Mouse (Mus musculus): Measurements from ENCODE around the gene Cpox.

Cpox gene

DNA sequence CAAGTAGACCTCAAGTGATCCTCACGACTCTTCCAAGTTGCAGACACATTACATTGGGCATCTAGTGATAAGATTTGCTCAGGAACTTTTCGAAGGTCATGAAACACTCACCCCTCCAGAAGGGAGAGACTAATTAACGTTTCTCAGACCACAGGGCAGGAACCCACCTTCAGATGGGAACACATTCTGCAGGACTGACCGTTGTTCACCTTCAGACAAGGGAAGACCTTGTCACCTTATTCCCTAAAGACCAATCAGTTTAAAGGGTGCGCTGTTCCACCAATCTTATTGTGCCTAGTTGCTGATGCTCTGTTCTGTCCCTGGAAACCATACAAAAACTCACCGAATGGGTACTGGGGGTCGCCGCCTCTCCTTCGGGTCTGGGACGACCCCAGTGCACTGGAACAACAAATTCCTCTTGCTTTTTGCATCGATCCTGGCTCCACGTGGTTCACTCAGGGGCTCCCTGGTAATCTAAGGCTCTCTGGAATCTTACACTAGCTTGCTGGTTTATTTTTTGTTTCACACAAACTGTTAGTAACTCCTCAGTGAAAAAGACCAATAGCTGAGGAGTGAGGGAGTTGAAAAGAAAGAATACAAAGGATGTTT, 30.8 kb downstream of the Cpox start:
- peak; percentile 33 for DNase-seq (ENCODE audit: low read depth)

DNA sequence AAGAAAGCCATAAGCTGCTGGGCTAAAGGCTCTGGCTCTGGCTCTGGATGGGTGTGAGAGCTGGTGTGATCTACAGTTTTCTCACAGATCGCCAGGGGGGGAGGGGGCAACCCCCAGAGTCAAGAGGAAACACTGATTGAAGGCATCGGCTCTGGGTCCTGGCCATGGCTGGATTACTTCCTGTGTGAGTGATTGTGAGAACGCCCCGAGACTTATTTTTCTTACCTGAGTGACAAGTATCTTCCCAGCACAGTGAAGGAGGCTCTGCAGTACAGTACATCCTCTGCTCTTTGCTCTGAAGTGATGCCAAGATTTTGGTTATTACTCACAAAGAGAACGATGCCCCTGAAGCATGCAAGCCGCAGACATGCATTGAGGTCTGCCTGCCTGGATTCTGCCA, 31.7 kb downstream of the Cpox start:
- peak; percentile 87 for DNase-seq (ENCODE audit: low read depth)

DNA sequence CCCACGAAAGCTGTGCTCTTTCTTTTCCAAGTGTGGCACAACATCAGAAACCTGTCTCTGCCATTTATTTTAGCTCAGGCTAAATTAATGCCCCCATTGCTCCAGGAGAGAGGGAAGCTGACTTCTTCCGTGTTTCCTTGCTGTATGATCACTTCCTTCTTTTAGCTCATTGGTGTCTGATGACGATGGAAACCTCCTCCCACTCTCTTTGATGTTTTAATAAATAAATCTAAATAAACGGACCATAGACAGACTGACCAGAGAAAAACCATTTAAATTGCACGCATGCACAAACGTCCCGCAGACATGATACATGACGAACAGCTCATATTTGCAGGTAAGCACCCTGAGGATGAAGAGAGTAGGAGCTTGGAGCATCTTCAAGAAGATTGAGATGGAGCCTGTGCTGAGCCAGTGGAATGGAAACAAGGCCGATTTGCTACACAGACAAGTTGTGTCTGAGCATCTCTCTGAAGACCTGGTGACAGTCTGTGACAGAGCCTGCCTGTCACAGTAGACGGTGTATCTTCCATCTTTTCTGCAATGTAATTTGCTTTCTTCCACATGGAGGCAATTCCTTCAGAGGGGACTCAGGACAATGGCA, 32.3 kb downstream of the Cpox start:
- DNase-seq (ENCODE audit: low read depth): peak; percentile 63

DNA sequence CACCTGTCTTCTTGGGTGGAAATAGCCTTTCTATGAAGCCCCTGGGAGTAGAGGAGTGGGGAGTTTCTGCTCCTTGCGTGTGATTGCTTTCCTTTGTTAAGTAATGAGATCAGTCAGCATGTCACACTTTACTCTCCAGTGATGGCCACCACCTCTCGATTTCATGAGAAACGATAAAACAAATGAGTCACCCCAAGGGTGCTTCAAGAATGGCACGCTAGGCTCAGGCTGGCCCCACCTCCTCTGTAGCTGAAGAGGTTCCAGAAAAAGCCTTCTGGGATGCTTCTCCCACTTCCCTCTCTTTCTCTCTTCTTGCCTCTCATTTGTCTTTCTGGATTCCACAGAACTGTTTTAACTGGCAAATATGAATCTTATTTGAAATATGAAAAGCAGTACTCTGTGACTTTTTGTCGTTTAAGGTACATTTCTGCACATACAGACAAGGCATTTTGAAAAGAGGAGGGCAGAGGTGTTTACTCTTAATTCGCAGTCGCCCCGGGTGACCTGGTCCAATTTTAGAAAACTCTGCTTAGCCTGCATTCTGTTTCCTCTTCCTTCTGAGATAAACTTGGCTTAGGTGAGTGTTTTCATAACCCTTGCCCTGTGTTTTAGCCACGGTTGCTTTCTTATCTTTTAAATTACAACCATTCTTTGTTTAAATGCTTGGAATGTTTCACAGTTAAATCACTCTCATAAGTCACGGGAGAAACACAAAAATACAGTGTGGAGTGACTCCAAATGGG, 33.5 kb downstream of the Cpox start:
- peak; percentile 77 for DNase-seq (ENCODE audit: low read depth)

DNA sequence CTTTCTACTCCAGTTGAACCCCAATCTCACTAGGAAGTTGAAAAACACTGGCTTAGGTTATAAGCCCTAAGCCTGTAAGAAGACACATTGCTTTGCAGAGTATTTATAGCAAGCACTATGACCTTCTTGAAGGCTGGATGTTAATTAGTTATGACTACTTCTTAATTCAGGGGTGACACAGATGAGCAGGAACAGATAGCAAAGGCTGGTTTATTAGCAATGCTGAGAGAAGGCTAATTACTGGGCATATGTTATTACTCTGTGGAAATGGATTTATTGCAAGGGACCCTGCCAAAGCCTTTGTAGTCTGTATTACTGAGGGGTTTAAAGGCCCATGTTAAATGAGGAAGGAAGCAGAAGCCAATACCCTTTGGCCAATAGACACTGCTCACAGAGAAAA, 34.9 kb downstream of the Cpox start:
- no peak for DNase-seq (ENCODE audit: low read depth)

DNA sequence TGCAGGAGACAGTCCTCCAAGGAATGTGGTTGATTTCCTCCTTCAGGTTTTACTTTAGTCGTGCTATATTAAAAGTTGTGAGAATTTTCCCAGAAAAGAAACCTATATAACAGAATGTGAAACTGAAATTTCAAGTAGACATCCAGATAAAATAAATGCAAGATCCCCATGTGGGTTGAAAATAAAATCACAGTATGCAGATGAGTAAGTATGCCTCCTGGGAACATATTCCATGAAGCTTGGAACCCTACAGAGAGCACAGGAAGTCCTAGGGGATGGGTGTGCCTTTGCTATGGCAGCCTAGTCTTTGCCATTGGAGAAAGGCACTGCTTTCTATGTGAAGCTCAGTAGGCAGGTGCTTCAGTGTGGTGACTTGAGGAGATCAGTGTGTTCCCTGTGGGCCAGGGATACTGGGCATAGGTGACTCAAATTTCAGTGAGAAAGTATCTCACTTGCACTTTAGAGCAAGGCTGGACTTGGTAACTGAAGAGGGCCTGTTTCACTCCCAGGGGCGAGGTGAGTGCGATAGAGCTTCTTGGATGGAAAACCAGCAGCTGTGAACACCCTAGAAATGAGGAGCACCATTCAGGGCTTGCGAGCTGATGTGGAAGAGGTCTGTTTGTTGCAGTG, 37.3 kb downstream of the Cpox start:
- peak; percentile 24 for DNase-seq (ENCODE audit: low read depth)

DNA sequence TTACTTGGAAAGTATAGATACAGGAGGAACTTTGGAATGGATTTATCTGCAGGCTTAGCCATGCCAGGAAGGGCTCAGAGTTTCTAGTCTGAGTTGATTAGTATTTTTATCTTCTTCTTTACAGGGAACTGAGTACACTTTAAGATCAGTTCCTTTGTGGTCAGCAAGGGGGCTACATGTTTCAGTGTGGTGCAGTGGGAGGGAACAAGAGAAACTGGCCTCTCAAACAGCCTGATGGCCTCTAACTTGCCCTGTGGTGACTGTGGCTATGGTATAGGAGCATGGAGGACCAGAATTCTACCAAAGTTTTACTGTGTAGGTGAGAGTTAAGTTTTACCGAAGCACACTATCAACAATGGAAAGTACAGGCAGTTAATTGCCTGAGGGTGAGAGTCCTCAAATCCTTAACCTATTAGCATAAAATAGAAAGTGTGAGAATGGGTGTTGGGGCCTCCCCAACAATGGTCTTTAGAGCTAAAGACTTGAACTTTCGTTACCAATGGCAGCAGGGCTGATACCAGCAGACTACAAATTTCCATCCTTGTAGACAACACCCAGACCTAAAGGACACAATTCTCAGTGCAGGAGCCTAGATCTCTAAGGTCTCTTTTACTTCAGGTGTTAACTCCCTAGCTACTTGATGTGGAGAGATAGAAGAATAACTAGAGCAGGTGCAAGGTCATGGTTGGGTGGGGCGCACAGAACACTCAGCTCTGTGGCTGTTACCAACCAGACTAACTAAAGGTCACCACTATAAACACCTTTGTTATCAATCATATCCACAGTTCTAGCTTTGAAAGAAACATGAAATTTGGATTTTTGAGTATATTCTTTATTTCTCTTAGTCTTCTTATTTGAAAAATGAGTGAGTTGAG, 38.7 kb downstream of the Cpox start:
- peak; percentile 59 for DNase-seq (ENCODE audit: low read depth)

DNA sequence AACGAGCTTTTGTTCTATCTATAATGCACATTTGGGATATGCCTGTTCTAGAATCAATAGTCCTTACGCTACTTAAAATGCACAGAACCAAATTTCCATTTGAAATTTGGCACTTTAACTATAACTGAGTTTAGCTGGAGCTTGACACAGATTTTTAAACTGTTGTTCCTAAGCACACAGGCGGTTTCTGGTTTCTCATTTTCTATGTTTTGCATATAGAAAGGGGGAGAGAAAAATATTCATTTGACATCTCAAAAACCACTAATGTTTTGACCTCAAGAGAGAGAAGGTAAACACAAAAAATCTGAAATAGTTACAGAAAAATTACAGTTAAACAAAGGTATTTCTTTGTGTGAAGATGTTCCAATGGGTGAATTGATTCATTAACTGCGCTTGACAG, 39.4 kb downstream of the Cpox start:
- no peak for DNase-seq (ENCODE audit: low read depth)

DNA sequence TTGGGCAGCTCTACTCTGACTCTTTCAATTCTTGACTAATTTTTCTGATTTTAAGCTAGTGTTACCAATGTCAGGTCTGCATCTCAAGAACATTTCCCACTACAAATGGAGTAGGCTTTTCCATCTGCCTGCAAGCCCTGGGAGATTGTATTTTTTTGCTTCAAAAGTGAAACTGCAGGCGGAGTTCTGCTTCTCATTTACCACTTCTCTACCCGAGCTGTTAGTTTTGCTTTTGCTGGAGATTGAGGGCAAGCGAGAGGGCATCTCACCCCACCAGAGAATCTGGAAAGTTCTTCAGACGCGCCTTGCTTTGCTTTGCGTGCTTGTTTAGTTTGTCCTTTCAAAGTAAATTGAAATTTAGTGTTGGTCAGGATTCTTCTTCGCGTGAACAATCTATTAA, 42.1 kb downstream of the Cpox start:
- DNase-seq (ENCODE audit: low read depth): peak; percentile 77

DNA sequence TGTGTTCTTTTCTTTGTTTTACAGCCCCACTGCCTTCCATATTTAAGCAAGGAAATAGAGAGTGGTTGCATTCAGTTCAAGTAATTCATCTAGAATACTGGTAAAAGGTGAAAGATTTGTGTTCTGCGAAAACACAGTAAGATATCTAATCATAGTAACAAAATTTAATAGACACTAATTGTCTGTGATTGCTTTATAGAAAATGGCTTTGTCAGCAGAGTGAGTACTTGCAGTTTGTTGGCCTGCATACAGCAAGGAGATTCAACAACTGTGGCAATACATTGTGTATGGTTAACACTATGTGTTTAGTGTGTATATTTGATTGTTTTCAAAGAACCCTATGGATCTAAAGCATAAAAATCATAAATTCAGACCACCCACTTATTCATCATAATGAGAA, 43.0 kb downstream of the Cpox start:
- DNase-seq (ENCODE audit: low read depth): peak; percentile 26

DNA sequence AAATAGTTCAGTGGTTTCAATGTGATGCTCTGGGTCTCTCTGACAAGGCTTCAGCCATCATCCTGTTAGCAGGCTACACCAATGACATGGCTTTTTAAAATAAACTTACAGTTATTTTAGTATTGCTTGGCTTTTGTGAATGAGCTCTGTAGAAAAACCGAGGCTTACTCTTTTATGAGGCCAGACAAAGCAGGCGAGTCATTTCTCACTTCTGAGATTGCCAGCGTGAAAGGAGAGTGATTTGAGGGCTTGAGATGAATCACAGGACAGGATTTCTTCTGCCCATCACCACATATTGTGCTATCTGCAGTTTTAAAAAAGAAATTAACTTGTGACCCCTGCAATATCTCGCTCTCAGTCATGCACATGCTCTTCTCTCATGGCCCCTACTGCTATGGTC, 44.9 kb downstream of the Cpox start:
- peak; percentile 54 for DNase-seq (ENCODE audit: low read depth)

DNA sequence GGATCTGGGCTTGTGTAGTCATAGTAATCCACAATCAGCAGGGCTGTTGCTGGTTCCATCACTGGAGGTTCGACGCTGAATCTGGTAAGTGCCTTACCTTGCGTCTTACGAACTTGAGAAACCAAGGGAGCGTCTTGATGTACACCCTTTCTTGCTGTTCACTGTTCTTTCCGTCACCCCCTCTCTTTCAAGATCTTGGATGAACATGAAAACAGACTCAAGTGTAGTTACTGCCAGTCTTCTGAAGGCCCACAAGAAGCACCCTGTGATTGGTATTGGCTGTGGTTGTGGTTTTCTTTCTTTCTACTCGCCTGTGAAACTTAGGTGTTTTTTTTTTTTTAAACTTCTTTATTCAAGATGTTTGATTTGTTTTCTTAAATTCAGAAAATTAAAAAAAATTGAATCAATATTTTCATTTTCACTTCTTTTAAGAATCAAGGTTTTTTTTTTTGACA, 48.6 kb downstream of the Cpox start, which contains the start of gene Gpr15:
TSS of gene Gpr15 (minus strand) at position 405 of the 455 bp plus-strand sequence.
- peak; percentile 60 for DNase-seq (ENCODE audit: low read depth)

DNA sequence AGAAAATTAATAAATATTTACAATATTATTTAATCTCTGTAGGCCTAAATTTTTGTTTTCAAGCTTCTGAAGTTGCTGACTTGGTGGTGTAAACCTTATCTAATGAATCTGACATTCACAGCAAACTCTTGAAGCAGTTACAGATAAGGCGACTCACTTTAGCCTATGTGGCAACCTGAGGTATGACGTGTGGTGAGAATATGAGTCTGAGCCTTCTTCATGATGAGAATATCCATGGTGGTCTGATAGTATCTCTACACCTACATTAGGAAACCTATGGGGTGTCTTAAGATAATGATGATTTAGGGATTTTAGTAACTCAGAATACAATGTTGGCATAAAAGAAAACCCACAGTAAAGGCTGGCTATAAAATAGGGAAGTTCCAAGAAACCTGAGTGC, 52.2 kb downstream of the Cpox start:
- peak; percentile 67 for DNase-seq (ENCODE audit: low read depth)

DNA sequence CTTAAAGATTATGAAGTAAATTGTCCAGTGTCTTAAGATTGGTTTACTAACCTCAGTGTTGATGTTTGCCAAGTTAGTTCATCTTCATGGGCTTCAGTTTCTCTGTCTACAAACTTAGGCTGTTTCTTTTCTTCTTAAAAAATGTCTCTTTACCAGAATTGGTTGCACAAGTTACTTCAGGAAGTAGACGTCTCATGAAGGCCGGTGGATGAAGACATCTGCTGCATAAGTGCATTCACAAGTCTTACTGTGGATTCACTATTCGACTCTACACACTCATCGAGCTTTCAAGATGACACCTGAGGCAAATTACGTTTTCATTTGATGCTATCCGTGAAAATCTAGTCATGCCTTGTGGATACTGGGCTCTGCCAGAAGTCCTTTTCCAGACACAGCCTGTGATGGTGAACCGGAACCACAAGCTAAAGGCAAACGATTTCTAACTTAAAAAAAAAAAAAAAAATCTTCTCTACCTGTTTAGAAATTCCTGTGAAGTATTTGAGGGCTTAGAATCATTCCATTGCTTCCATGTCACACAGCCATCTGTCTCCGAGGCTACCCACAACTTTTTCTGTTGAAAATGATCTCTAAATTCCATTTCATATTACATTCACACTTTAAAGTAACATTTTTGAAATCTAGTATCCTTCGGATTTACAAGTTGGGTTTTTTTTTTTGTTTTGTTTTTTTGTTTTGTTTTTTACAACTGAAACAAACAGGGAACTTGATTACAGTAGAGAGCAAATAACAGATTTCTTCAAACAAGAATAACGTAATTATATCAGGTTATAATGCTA, 56.8 kb downstream of the Cpox start:
- peak; percentile 42 for DNase-seq (ENCODE audit: low read depth)

DNA sequence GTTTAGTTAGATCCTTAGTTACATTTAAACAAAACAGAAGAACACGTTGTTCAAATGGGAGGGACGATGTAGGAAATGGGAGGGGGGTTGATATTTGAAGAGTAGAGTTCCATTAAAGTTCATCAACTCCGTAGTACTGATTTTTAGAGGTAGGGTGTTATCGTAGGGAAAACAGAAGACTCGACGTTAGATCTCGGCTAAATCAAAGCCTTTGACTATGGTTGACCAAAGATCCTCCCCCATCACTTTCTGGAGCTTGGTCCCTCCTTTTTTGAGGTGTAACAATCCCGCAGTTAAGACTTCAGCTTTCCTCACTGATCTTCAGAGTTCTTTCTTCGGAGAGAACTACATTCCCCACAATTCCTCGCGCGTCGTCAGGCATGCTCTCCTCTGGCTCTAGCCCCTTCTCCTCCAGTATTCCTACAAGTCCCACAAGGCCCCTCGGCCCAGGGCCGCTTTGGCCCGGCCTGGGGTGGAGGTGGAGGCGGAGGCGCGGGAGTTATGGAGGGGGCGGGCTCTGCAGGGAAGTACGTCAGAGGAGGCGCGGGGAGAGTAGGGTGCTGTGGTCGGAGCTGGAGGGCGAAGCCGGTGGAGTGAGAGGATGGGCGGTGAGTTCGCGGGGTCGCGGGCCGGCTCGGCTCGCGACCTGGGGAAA, 57.5 kb downstream of the Cpox start, which contains the start of gene Cldnd1:
TSS of gene Cldnd1 (plus strand) at position 434 of the 655 bp plus-strand sequence.
- DNase-seq (ENCODE audit: low read depth): peak; percentile 96

DNA sequence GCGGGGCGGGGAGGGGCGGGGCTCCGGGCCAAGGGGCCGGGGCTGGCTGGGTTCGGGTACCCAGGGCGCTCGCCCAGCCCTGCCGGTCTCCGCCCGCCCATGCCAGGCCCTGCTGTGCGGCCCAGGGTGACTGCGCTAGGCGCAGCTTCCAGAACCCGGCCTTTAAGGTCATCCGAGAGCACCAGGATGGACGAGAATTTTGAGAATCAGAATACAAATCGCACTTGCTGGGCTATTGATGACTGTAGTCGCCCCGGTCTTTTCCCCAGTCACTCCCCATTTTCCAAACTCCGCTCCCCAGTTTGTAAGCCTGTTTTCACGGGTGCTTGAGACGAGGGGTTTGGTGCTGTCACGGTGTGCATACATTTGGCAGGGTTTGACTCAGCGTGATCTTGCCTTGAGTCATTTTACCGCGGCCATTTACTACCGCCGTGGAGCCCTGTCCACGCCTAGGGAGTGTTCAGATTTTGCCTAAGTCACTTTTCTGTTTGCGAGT, 58.1 kb downstream of the Cpox start:
- DNase-seq (ENCODE audit: low read depth): peak; percentile 69

DNA sequence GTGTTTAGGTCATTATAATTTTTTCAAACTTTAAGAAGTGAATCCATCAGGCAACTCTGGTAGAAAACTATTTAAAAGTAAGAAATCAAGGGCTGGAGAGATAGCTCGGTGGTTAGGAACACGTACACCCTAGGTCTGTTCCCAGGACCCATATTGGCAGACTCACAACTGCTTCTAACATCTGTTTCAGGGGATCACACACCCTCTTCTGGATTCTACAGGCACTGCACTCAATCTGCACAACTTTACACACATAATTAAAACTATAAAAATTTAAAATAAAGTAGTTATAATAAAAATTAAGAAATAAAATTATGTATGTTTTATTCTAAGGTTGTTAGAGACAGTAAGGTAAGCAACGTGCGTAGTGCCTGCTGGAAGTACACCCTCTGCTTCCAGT, 68.1 kb downstream of the Cpox start:
- DNase-seq (ENCODE audit: low read depth): peak; percentile 40

DNA sequence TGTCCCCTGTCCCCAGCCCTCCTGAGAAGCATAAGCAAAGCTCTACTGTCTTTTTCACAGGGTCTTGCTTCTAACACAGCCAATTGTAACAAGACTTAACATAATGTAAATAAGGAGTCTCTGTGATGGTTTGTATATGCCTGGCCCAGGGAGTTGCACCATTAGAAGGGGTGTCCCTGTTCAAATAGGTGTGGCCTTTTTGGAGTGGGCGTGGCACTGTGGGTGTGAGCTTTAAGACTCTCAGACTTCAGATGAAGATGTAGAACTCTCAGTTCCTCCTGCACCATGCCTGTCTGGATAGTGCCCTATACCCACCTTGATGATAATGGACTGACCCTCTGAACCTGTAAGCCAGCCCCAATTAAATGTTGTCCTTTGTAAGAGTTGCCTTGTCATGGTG, 68.7 kb downstream of the Cpox start:
- no peak for DNase-seq (ENCODE audit: low read depth)

DNA sequence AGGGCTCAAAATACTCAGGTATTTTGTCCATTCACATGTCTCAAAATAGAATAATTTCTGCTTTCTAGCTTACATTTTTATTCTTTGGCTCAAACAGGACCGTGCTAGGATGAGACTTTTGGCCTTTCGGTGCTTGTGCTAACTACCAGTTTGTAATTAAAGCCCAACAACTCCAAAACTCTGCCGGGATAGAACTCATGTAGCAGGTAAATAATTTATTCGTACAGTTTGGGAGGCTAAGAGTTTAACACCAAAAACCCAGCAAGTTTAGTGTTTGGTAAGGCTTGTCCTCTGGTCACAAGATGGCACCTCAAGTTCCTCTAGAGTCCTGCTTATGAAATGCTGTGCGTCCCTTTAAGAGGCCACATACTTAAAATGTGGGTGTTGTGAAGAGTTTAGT, 70.7 kb downstream of the Cpox start:
- no peak for DNase-seq (ENCODE audit: low read depth)

DNA sequence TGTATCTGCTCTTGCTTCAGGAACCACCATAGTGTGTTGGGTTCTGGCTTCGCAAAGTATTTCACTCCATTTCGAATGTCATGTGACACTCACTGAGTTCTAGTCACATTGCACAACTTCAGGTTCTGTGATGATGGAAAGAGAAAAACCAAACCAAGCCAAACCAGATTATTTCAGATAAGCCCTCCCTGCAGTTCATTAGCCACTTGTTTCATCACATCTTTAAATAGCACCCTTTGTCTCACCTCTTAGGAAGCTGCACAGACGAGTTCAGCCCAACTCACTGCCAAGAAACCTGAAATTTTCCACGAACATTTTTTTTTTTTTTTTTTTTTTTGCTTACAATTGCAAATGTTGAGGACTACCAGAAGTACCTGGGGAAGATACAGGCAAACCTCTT, 76.6 kb downstream of the Cpox start:
- DNase-seq (ENCODE audit: low read depth): no peak

Data from induced T-regulatory cell, adult 2 months (primary cell).